Mouse (Mus musculus): ENCODE measurements around the gene Pnmal2. TPM values are rescaled to one million over a fixed set of nuclear protein-coding genes. Genes with fewer than 3 reads are reported as not detected.

Pnmal2 gene
- polyA plus RNA-seq, 1 experiment = not detected

- no peak for TF ChIP-seq POLR2A (IDR thresholded peaks at IDR 0.05; ENCODE audit: borderline replicate concordance, low read depth, low read length)
- TF ChIP-seq CTCF (IDR thresholded peaks at IDR 0.05; ENCODE audit: low read depth, low read length) = no peak
- Histone ChIP-seq H3K4me3 (ENCODE audit: insufficient read depth, low read length) (no peak overlapping the region), H3K27ac (ENCODE audit: insufficient read depth, low read depth, low read length) (no peak overlapping the region), H3K4me1 (ENCODE audit: control insufficient read depth, insufficient read depth, low read length) (peaks cover 7% of the 10 kb centered on the region; the same call in 1 of the 2 replicates)
Measured at GRCm38 (mm10) chr7:16916342-16917265, 27.9 kb upstream of the Pnmal2 start.

- H3K27ac ChIP-seq (ENCODE audit: insufficient read depth, low read depth, low read length) = no peak overlapping the region
- peaks cover 6% of the 10 kb centered on the region; the same call in 1 of the 2 replicates for H3K4me1 ChIP-seq (ENCODE audit: control insufficient read depth, insufficient read depth, low read length)
- H3K4me3 ChIP-seq (ENCODE audit: insufficient read depth, low read length) = no peak overlapping the region
- TF ChIP-seq CTCF (IDR thresholded peaks at IDR 0.05; ENCODE audit: low read depth, low read length) (no peak), POLR2A (IDR thresholded peaks at IDR 0.05; ENCODE audit: borderline replicate concordance, low read depth, low read length) (no peak)
Measured at GRCm38 (mm10) chr7:16917447-16917846, 27.0 kb upstream of the Pnmal2 start.

GRCm38 (mm10) chr7:16918014-16918413 is 26.5 kb upstream of the Pnmal2 start:
- Histone ChIP-seq H3K4me1 (ENCODE audit: control insufficient read depth, insufficient read depth, low read length) (peaks cover 7% of the 10 kb centered on the region; the same call in 1 of the 2 replicates), H3K27ac (ENCODE audit: insufficient read depth, low read depth, low read length) (no peak overlapping the region), H3K4me3 (ENCODE audit: insufficient read depth, low read length) (no peak overlapping the region)
- TF ChIP-seq POLR2A (IDR thresholded peaks at IDR 0.05; ENCODE audit: borderline replicate concordance, low read depth, low read length) = no peak
- TF ChIP-seq CTCF (IDR thresholded peaks at IDR 0.05; ENCODE audit: low read depth, low read length) = no peak

- TF ChIP-seq CTCF (IDR thresholded peaks at IDR 0.05; ENCODE audit: low read depth, low read length) (no peak), POLR2A (IDR thresholded peaks at IDR 0.05; ENCODE audit: borderline replicate concordance, low read depth, low read length) (no peak)
- Histone ChIP-seq H3K4me1 (ENCODE audit: control insufficient read depth, insufficient read depth, low read length) (peaks cover 5% of the 10 kb centered on the region; the same call in 1 of the 2 replicates), H3K4me3 (ENCODE audit: insufficient read depth, low read length) (no peak overlapping the region), H3K27ac (ENCODE audit: insufficient read depth, low read depth, low read length) (no peak overlapping the region)
Measured at GRCm38 (mm10) chr7:16918670-16919069, 25.8 kb upstream of the Pnmal2 start.

GRCm38 (mm10) chr7:16919395-16920149 is 24.9 kb upstream of the Pnmal2 start:
- H3K4me3 ChIP-seq (ENCODE audit: insufficient read depth, low read length) = no peak overlapping the region
- peaks cover 5% of the 10 kb centered on the region; the same call in 1 of the 2 replicates for H3K4me1 ChIP-seq (ENCODE audit: control insufficient read depth, insufficient read depth, low read length)
- no peak overlapping the region for H3K27ac ChIP-seq (ENCODE audit: insufficient read depth, low read depth, low read length)
- no peak for TF ChIP-seq POLR2A (IDR thresholded peaks at IDR 0.05; ENCODE audit: borderline replicate concordance, low read depth, low read length)
- TF ChIP-seq CTCF (IDR thresholded peaks at IDR 0.05; ENCODE audit: low read depth, low read length) = no peak

GRCm38 (mm10) chr7:16920150-16920579 is 24.3 kb upstream of the Pnmal2 start:
- Histone ChIP-seq H3K4me3 (ENCODE audit: insufficient read depth, low read length) (no peak overlapping the region), H3K4me1 (ENCODE audit: control insufficient read depth, insufficient read depth, low read length) (peaks cover 7% of the 10 kb centered on the region; the same call in 1 of the 2 replicates), H3K27ac (ENCODE audit: insufficient read depth, low read depth, low read length) (no peak overlapping the region)
- no peak for TF ChIP-seq POLR2A (IDR thresholded peaks at IDR 0.05; ENCODE audit: borderline replicate concordance, low read depth, low read length)
- no peak for TF ChIP-seq CTCF (IDR thresholded peaks at IDR 0.05; ENCODE audit: low read depth, low read length)

- no peak overlapping the region for H3K4me3 ChIP-seq (ENCODE audit: insufficient read depth, low read length)
- no peak for TF ChIP-seq POLR2A (IDR thresholded peaks at IDR 0.05; ENCODE audit: borderline replicate concordance, low read depth, low read length)
- no peak for TF ChIP-seq CTCF (IDR thresholded peaks at IDR 0.05; ENCODE audit: low read depth, low read length)
- H3K27ac ChIP-seq (ENCODE audit: insufficient read depth, low read depth, low read length) = no peak overlapping the region
- H3K4me1 ChIP-seq (ENCODE audit: control insufficient read depth, insufficient read depth, low read length) = peaks cover 7% of the 10 kb centered on the region; the same call in 1 of the 2 replicates
Measured at GRCm38 (mm10) chr7:16920818-16921791, 23.4 kb upstream of the Pnmal2 start.

GRCm38 (mm10) chr7:16921881-16922335 is 22.6 kb upstream of the Pnmal2 start:
- TF ChIP-seq CTCF (IDR thresholded peaks at IDR 0.05; ENCODE audit: low read depth, low read length) (no peak), POLR2A (IDR thresholded peaks at IDR 0.05; ENCODE audit: borderline replicate concordance, low read depth, low read length) (no peak)
- Histone ChIP-seq H3K27ac (ENCODE audit: insufficient read depth, low read depth, low read length) (no peak overlapping the region), H3K4me3 (ENCODE audit: insufficient read depth, low read length) (no peak overlapping the region), H3K4me1 (ENCODE audit: control insufficient read depth, insufficient read depth, low read length) (peaks cover 7% of the 10 kb centered on the region; the same call in 1 of the 2 replicates)
